Mouse (Mus musculus) left cerebral cortex, adult 11 months (tissue): ENCODE measurements around the gene Dctn2.

ENCODE experiments used
- DNase-seq: peaks from one replicate; pipeline ENCODE4 v3.0.0; 2022; ENCODE audit warnings: low spot score

Gene Dctn2

GRCm38 (mm10) chr10:127266112-127267091 is at the start of gene Dctn2:
Gene Dctn2, plus strand, starts transcription at chr10:127266368.
- peak; percentile 93 for DNase-seq

DNA sequence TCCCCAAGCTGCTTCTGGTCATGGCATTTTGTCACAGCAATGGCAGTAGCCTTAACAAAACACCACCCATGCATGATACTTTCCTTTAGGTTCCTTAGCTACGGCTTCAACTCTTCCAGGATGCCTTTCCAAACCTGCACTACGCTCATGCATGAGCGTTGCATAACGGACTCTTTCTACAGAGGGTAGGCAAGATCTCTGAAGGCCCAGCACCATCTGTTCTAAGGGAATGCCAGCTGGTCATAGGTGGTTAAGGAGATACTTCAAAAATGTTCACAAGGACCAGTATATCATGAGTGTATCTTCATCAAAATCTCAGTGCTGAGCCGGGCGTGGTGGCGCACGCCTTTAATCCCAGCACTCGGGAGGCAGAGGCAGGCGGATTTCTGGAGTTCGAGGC is 49.7 kb upstream of the Dctn2 start:
- no peak for DNase-seq

DNA sequence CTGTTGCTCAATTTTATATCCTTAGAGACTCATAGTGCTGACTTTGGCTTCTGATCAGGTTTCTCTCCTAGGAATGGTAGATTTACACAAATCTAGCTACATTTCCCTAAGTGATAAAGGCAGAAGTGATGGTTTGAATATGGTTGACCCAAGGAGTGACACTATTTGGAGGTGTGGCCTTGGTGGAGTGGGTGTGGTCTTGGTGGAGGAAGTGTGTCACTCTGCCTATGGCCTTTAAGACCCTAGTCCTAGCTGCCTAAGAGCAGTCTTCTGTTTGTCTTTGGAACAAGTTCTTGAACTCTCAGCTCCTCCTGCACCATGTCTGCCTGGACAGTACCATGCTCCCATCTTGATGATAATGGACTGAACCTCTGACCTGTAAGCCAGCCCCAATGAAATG is 49.0 kb upstream of the Dctn2 start:
- DNase-seq: no peak

DNA sequence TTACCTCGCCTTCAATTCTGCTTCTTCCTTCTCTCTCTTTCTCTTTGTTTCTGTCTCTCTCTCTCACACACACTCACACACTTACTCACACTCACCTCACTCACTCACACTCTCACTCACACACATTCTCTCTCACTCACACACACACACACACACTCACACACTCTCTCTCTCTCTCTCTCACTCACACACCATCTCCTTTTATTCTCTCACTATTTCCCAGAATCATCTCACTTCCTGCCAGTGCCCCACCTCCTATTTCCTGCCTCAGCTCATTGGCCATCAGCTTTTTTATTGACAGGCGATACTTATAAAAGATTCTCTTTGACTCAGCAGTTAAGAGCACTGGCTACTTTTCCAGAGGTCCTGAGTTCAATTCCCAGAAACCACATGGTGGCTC is 47.8 kb upstream of the Dctn2 start:
- DNase-seq: no peak

- no peak for DNase-seq
These were observed 41.0 kb upstream of the Dctn2 start for GRCm38 (mm10) chr10:127225213-127225612.

GRCm38 (mm10) chr10:127225732-127226131 is 40.4 kb upstream of the Dctn2 start:
- no peak for DNase-seq

GRCm38 (mm10) chr10:127226318-127226895 is 39.8 kb upstream of the Dctn2 start:
- DNase-seq: no peak

DNA sequence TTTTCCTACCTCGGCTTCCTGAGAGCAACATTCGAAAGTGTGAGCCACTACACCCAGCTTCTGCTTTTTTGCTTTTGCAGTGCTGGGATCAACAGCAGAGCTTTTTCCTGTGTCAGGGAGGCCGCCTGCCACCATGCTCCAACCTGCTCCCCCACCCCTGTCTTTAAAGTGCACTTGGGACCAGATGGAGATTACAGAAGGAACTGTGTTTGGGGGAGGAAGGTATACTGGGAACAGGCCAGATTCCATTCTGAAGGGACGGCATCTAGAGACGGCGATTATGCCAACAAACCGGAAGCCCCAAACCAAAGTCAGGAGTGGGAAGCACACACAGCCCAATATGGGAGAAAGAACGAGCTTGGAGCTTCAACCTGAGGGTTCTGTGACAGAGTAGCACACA is 39.0 kb upstream of the Dctn2 start:
- no peak for DNase-seq

- DNase-seq: no peak
These were observed 37.3 kb upstream of the Dctn2 start for GRCm38 (mm10) chr10:127228897-127229296.

DNA sequence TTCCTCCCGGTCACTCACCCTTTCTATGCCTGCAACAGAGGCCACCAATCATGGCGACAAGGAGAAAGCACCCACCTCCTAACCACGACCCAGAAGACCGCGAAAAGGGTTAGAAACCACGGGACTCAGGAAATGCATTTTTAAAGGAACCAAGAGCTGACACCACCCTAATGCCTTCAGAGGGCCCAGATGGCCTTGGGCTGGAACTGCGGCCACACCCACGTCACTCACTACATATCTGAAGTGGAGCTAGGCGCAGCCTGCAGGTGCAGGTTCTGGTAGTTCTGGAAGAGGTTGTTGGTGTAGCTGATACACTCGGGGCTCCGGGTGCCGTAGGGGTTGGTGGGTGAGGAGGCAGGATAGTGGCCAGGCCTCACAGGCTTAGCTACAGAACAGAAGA is 35.5 kb upstream of the Dctn2 start:
- no peak for DNase-seq

- no peak for DNase-seq
These were observed 34.4 kb upstream of the Dctn2 start for GRCm38 (mm10) chr10:127231741-127232140.

DNA sequence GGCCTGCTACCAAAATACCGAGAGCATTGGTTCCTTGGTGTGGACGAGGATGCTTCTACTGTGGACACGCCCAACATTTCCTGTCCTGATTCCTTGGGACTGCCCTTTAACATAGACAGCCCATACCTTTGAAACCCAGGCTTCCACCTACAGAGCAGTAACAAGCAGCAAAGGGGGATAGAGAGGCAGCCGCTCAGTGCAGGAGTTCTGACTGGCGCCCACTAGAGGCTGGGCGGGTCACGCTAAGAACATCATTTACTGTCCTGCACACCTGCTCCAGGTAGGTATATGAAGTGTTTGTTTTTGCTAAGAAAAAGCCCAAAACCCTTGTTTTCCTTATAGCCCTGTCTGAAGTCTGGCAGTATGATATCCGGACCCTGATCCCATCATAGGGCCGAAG is 33.0 kb upstream of the Dctn2 start:
- DNase-seq: no peak

- DNase-seq: no peak
These were observed 29.6 kb upstream of the Dctn2 start for GRCm38 (mm10) chr10:127236541-127236940.

DNA sequence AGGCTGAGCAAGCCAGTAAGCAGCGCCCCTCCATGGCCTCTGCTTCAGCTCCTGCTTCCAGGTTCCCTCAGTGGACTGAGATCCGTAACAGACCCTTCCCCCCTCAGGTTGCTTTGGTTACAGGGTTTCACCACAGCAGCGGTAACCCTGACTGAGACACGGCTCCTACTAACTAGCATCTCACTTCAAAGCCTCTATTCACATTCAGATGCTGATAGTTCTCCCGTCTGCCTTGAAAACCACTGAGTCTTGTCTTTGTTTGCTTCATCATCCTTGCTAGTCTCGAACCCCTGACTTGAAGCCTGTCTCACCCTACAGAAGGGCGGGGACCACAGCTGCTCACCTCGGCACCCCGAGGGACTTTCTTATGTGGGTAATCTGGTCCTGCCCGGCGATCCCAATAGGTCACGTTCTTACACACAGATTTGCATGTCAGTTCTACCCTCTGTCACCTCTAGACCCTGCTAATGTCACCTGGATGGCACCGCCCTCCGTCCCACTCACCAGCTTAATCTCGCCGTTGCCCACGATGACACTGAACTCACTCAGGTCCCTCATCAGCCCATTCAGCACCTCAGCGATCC is 27.8 kb upstream of the Dctn2 start:
- no peak for DNase-seq

DNA sequence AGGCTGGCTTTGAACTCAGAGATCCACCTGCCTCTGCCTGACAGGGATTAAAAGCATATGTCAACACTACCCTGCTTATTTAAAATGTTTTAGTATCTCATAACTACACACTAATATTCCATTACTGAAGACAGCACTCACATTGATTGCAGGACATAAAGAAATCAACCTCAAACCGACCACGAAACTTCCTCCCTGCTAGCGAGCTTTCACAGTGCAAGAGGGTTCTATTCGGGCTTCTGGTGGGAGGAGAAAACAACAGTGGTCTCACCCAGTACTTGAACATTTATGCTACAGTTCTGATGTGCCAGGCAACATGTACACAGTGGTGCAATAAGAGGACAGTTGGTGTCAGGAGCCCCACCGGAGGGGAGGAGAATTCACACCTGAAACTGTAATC is 15.4 kb upstream of the Dctn2 start:
- DNase-seq: no peak

GRCm38 (mm10) chr10:127255625-127256345 is 10.4 kb upstream of the Dctn2 start:
- DNase-seq: no peak

GRCm38 (mm10) chr10:127257790-127258189 is 8.4 kb upstream of the Dctn2 start:
- DNase-seq: no peak

GRCm38 (mm10) chr10:127258489-127258888 is 7.7 kb upstream of the Dctn2 start:
- DNase-seq: no peak

GRCm38 (mm10) chr10:127261706-127262547 is 4.2 kb upstream of the Dctn2 start:
- no peak for DNase-seq

- DNase-seq: peak; percentile 52
These were observed 3.4 kb upstream of the Dctn2 start, which contains the start of gene Kif5a for GRCm38 (mm10) chr10:127262548-127263398. Gene Kif5a, minus strand, starts transcription at chr10:127263348.
